Mouse (Mus musculus): ENCODE measurements around the gene Cd300a. TPM values are rescaled to one million over a fixed set of nuclear protein-coding genes. Genes with fewer than 3 reads are reported as not detected.

The Cd300a gene
- polyA plus RNA-seq, 1 experiment = not detected

GRCm38 (mm10) chr11:114912847-114913246 is 23.0 kb downstream of the Cd300a start:
- no peaks in the 10 kb centered on the region for H3K9me3 ChIP-seq (ENCODE audit: control insufficient read depth, low read length)
- no peak overlapping the region for H3K4me3 ChIP-seq (replicated peaks)
- no peaks in the 10 kb centered on the region for H3K4me1 ChIP-seq (ENCODE audit: control insufficient read depth)
- H3K36me3 ChIP-seq (ENCODE audit: control insufficient read depth) = no peaks in the 10 kb centered on the region
- H3K27me3 ChIP-seq (ENCODE audit: control insufficient read depth) = no peaks in the 10 kb centered on the region
- no peak for TF ChIP-seq GATA1 (IDR thresholded peaks at IDR 0.05; ENCODE audit: low read length)
- no peak for TF ChIP-seq TAL1 (IDR thresholded peaks at IDR 0.05; ENCODE audit: low read length)

- H3K36me3 ChIP-seq (ENCODE audit: control insufficient read depth) = no peaks in the 10 kb centered on the region
- TF ChIP-seq GATA1 (IDR thresholded peaks at IDR 0.05; ENCODE audit: low read length) = no peak
- no peak for TF ChIP-seq TAL1 (IDR thresholded peaks at IDR 0.05; ENCODE audit: low read length)
- no peaks in the 10 kb centered on the region for H3K27me3 ChIP-seq (ENCODE audit: control insufficient read depth)
- no peak overlapping the region for H3K4me3 ChIP-seq (replicated peaks)
- 0 out of 2 replicates have a peak, but pooled peaks cover 3% of the 10 kb centered on the region for H3K9me3 ChIP-seq (ENCODE audit: control insufficient read depth, low read length)
- H3K4me1 ChIP-seq (ENCODE audit: control insufficient read depth) = no peaks in the 10 kb centered on the region
These were observed 25.1 kb downstream of the Cd300a start for GRCm38 (mm10) chr11:114914978-114915377.

GRCm38 (mm10) chr11:114917120-114917519 is 27.3 kb downstream of the Cd300a start:
- Histone ChIP-seq H3K36me3 (ENCODE audit: control insufficient read depth) (no peaks in the 10 kb centered on the region), H3K4me3 (replicated peaks) (no peak overlapping the region), H3K9me3 (ENCODE audit: control insufficient read depth, low read length) (0 out of 2 replicates have a peak, but pooled peaks cover 3% of the 10 kb centered on the region), H3K4me1 (ENCODE audit: control insufficient read depth) (no peaks in the 10 kb centered on the region), H3K27me3 (ENCODE audit: control insufficient read depth) (no peaks in the 10 kb centered on the region)
- TF ChIP-seq TAL1 (IDR thresholded peaks at IDR 0.05; ENCODE audit: low read length) (no peak), GATA1 (IDR thresholded peaks at IDR 0.05; ENCODE audit: low read length) (no peak)

- Histone ChIP-seq H3K9me3 (ENCODE audit: control insufficient read depth, low read length) (0 out of 2 replicates have a peak, but pooled peaks cover 3% of the 10 kb centered on the region), H3K36me3 (ENCODE audit: control insufficient read depth) (no peaks in the 10 kb centered on the region), H3K27me3 (ENCODE audit: control insufficient read depth) (no peaks in the 10 kb centered on the region), H3K4me3 (replicated peaks) (no peak overlapping the region), H3K4me1 (ENCODE audit: control insufficient read depth) (no peaks in the 10 kb centered on the region)
- no peak for TF ChIP-seq GATA1 (IDR thresholded peaks at IDR 0.05; ENCODE audit: low read length)
- no peak for TF ChIP-seq TAL1 (IDR thresholded peaks at IDR 0.05; ENCODE audit: low read length)
These were observed 32.6 kb downstream of the Cd300a start for GRCm38 (mm10) chr11:114922439-114922838.

- no peaks in the 10 kb centered on the region for H3K27me3 ChIP-seq (ENCODE audit: control insufficient read depth)
- no peak overlapping the region for H3K4me3 ChIP-seq (replicated peaks)
- no peaks in the 10 kb centered on the region for H3K4me1 ChIP-seq (ENCODE audit: control insufficient read depth)
- H3K36me3 ChIP-seq (ENCODE audit: control insufficient read depth) = no peaks in the 10 kb centered on the region
- TF ChIP-seq TAL1 (IDR thresholded peaks at IDR 0.05; ENCODE audit: low read length) (no peak), GATA1 (IDR thresholded peaks at IDR 0.05; ENCODE audit: low read length) (no peak)
- 0 out of 2 replicates have a peak, but pooled peaks cover 3% of the 10 kb centered on the region for H3K9me3 ChIP-seq (ENCODE audit: control insufficient read depth, low read length)
These were observed 34.1 kb downstream of the Cd300a start for GRCm38 (mm10) chr11:114923961-114924360.

GRCm38 (mm10) chr11:114929581-114929980 is 39.7 kb downstream of the Cd300a start:
- H3K4me1 ChIP-seq (ENCODE audit: control insufficient read depth) = no peaks in the 10 kb centered on the region; the same call in 1 of the 2 replicates
- TF ChIP-seq TAL1 (IDR thresholded peaks at IDR 0.05; ENCODE audit: low read length) (no peak), GATA1 (IDR thresholded peaks at IDR 0.05; ENCODE audit: low read length) (no peak)

GRCm38 (mm10) chr11:114931041-114931440 is 41.2 kb downstream of the Cd300a start:
- H3K4me1 ChIP-seq (ENCODE audit: control insufficient read depth) = no peaks in the 10 kb centered on the region; the same call in 1 of the 2 replicates
- TF ChIP-seq TAL1 (IDR thresholded peaks at IDR 0.05; ENCODE audit: low read length) (no peak), GATA1 (IDR thresholded peaks at IDR 0.05; ENCODE audit: low read length) (no peak)
- H3K36me3 ChIP-seq (ENCODE audit: control insufficient read depth) = no peaks in the 10 kb centered on the region
- no peaks in the 10 kb centered on the region for H3K9me3 ChIP-seq (ENCODE audit: control insufficient read depth, low read length)
- H3K27me3 ChIP-seq (ENCODE audit: control insufficient read depth) = no peaks in the 10 kb centered on the region; the same call in 1 of the 2 replicates
- no peak overlapping the region for H3K4me3 ChIP-seq (replicated peaks)

More at GRCm38 (mm10) chr11:114929581-114929980, 39.7 kb downstream of the Cd300a start:
- no peaks in the 10 kb centered on the region for H3K36me3 ChIP-seq (ENCODE audit: control insufficient read depth)
- no peaks in the 10 kb centered on the region; the same call in 1 of the 2 replicates for H3K27me3 ChIP-seq (ENCODE audit: control insufficient read depth)
- H3K4me3 ChIP-seq (replicated peaks) = no peak overlapping the region
- H3K9me3 ChIP-seq (ENCODE audit: control insufficient read depth, low read length) = no peaks in the 10 kb centered on the region

- H3K9me3 ChIP-seq (ENCODE audit: control insufficient read depth, low read length) = no peaks in the 10 kb centered on the region
- TF ChIP-seq GATA1 (IDR thresholded peaks at IDR 0.05; ENCODE audit: low read length) (no peak), TAL1 (IDR thresholded peaks at IDR 0.05; ENCODE audit: low read length) (no peak)
- no peaks in the 10 kb centered on the region; the same call in 1 of the 2 replicates for H3K4me1 ChIP-seq (ENCODE audit: control insufficient read depth)
- H3K27me3 ChIP-seq (ENCODE audit: control insufficient read depth) = no peaks in the 10 kb centered on the region; the same call in 1 of the 2 replicates
- no peaks in the 10 kb centered on the region for H3K36me3 ChIP-seq (ENCODE audit: control insufficient read depth)
- no peak overlapping the region for H3K4me3 ChIP-seq (replicated peaks)
These were observed 43.8 kb downstream of the Cd300a start for GRCm38 (mm10) chr11:114933591-114933990.

GRCm38 (mm10) chr11:114934144-114934543 is 44.3 kb downstream of the Cd300a start, which contains the start of gene Cd300lb:
Gene Cd300lb, minus strand, starts transcription at chr11:114934386.
- TF ChIP-seq GATA1 (IDR thresholded peaks at IDR 0.05; ENCODE audit: low read length) = no peak
- no peak for TF ChIP-seq TAL1 (IDR thresholded peaks at IDR 0.05; ENCODE audit: low read length)
- H3K36me3 ChIP-seq (ENCODE audit: control insufficient read depth) = no peaks in the 10 kb centered on the region
- H3K4me3 ChIP-seq (replicated peaks) = no peak within 1 kb of the TSS
- no peaks in the 10 kb centered on the region; the same call in 1 of the 2 replicates for H3K27me3 ChIP-seq (ENCODE audit: control insufficient read depth)
- H3K9me3 ChIP-seq (ENCODE audit: control insufficient read depth, low read length) = no peaks in the 10 kb centered on the region
- no peaks in the 10 kb centered on the region; the same call in 1 of the 2 replicates for H3K4me1 ChIP-seq (ENCODE audit: control insufficient read depth)

Other genes starting within 250 kb of the Cd300a start
- gene Rpl38, start 221.5 kb upstream of the Cd300a start, polyA plus RNA-seq (2012) = 33.9 and 35.2 TPM in 2 replicates
- gene Ttyh2, start 214.6 kb upstream of the Cd300a start, polyA plus RNA-seq (2012) = 0.02 and 0.04 TPM in 2 replicates
- gene Dnaic2, start 162.6 kb upstream of the Cd300a start, polyA plus RNA-seq (2012) = not detected in 2 replicates
- 0.04 TPM in 1 of 2 replicates, not detected in the other for gene Kif19a, start 124.7 kb upstream of the Cd300a start, polyA plus RNA-seq (2012)
- not detected in 2 replicates for gene Btbd17, start 94.1 kb upstream of the Cd300a start, polyA plus RNA-seq (2012)
- not detected in 2 replicates for gene Gpr142, start 91.1 kb upstream of the Cd300a start, polyA plus RNA-seq (2012)
- gene Gprc5c, start 38.9 kb upstream of the Cd300a start, polyA plus RNA-seq (2012) = 0.02 and 0.06 TPM in 2 replicates
- gene Cd300lb, start 44.3 kb downstream of the Cd300a start, polyA plus RNA-seq (2012) = not detected in 2 replicates
- gene Cd300c, start 79.1 kb downstream of the Cd300a start, polyA plus RNA-seq (2012) = not detected in 2 replicates
- gene Cd300ld, start 99.9 kb downstream of the Cd300a start, polyA plus RNA-seq (2012) = not detected in 2 replicates
- gene Cd300c2, start 111.8 kb downstream of the Cd300a start, polyA plus RNA-seq (2012) = not detected in 2 replicates
- not detected in 2 replicates for gene Cd300ld2, start 126.2 kb downstream of the Cd300a start, polyA plus RNA-seq (2012)
- gene Cd300ld4, start 137.0 kb downstream of the Cd300a start, polyA plus RNA-seq (2012) = not detected in 2 replicates
- gene Cd300ld5, start 147.7 kb downstream of the Cd300a start, polyA plus RNA-seq (2012) = not detected in 2 replicates
- not detected in 2 replicates for gene Cd300ld3, start 158.4 kb downstream of the Cd300a start, polyA plus RNA-seq (2012)
- gene Cd300e, start 172.1 kb downstream of the Cd300a start, polyA plus RNA-seq (2012) = not detected in 2 replicates
- 0.01 TPM in 1 of 2 replicates, not detected in the other for gene Rab37, start 201.4 kb downstream of the Cd300a start, polyA plus RNA-seq (2012)
- not detected in 2 replicates for gene Cd300lf, start 244.0 kb downstream of the Cd300a start, polyA plus RNA-seq (2012)

Data from erythroblast, embryonic 14.5 days (primary cell).